Mouse (Mus musculus) embryonic stem cell, embryonic (primary cell): Measurements from ENCODE around the gene Gm10563.
"Not testable (repeated sequence)": the region's sequence is repeated elsewhere in the genome, so short reads cannot be mapped to it uniquely, and the experiment has no call there.

Experiments used
- CTCF ChIA-PET, 4 experiments: fragments of 300-600 bp in 2 of 4; fragments of 350-600 bp in 2 of 4; sonication (Branson Sonifier 250); formaldehyde crosslinking; loops; one replicate each; lab custom pipeline; 2022; ENCODE audit warnings: inconsistent platforms in 2 of 4; lab: Charles Lee
- POLR2A ChIA-PET, 4 experiments: fragments of 300-600 bp in 2 of 4; fragments of 350-600 bp in 2 of 4; sonication (Branson Sonifier 250); formaldehyde crosslinking; loops; one replicate each; lab custom pipeline; 2022; ENCODE audit warnings: antibody characterized with exemption in 4 of 4, inconsistent platforms in 1 of 4; lab: Charles Lee

The Gm10563 gene

DNA sequence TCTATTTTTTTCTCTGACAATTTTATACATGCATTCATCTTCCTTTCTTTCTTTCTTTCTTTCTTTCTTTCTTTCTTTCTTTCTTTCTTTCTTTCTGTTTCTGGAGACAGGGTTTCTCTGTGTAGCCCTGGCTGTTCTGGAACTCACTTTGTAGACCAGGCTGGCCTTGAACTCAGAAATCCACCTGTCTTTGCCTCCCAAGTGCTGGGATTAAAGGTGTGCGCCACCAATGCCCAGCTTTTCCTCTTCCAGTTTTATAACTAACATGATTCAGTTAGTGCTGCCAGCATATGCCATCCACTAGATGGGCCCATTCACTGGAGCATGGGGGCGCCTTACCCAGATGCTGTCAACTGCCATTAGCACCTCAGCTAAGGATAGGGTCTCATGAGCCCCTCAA is at the start of gene Gm10563:
Gene Gm10563 (minus strand): TSS at position 101 of the 400 bp plus-strand sequence.
- ChIA-PET CTCF (interaction anchor here in 3 of 4 experiments (0.8 to 1.5 kb wide), 4 partner anchors 24 to 164 kb away, joined by 3 to 4 read pairs (median 4); no protein-coding TSS in a partner anchor), POLR2A (interaction anchor here in 3 of 4 experiments (0.7 to 2.2 kb wide), 13 partner anchors 9 to 116 kb away, joined by 3 to 8 read pairs (median 3); partner anchors contain the start of genes Atad3a (in 1 of the 3), Cdk11b (in 1 of the 3), Mib2 (in 1 of the 3) and Ssu72 (in 1 of the 3))

DNA sequence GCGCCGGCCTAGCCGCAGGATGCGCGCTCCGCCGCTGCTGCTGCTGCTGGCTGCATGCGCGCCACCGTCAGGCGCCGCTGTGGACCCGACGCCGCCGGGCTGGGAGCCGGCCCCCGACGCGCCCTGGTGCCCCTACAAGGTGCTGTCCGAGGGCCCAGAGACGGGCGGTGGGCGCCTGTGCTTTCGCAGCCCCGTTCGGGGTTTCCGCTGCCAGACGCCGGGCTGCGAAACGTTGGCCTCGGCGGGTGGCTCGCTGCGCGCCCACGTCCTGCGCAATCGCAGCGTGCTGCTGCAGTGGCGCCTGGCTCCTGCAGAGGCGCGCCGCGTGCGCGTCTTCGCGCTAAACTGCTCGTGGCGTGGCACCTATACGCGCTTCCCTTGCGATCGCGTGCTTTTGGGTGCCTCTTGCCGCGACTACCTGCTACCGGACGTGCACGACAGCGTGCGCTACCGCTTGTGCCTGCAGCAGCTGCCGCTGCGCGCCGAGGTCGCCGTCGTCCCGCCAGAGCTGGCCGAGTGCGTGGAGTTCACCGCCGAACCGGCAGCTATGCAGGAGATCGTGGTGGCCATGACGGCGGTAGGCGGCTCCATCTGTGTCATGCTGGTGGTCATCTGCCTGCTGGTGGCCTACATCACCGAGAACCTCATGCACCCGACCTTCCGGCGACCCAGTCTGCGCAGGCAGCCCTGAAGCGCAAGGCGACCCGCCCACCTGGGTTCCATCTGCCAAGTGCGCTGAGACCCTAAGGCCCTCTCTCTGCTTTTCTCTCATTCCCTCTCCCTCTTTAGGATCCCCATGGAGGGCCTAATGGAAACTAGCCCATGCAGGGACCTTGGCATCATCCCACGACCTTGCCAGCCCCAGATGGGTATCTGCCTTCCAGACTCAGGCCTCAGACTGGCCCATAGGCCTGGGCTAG is 49.5 kb upstream of the Gm10563 start:
- ChIA-PET POLR2A (interaction anchor here (0.6 to 9.6 kb wide), 18 partner anchors 10 to 63 kb away, joined by 3 to 121 read pairs (median 11); partner anchors contain the start of genes Mib2 (in 3 of the 4), Ssu72 (in 3 of the 4) and Mmp23 (in 2 of the 4)), CTCF (interaction anchor here in 1 of 4 experiments (0.7 kb wide), 1 partner anchor 25 kb away, joined by 4 read pairs; the partner anchor contains the start of gene Mib2)

DNA sequence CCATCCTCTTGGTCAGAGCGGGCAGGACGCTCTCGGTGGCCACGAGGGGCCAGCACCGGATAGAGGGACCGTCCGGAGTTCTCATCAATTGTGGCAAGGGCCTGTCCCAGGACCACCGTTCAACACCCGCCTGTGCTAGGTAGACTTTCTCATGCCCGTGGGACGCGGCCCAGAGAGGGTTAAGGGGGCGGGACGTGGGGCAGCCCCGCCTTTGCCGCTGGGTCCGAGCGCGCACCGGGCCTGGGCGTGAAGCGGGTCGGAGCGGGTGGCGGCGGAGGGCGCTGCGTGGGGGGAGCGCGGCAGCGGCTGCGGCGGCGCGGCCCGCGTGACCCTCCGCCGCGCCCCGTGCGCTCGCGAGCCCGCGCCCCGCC is 48.9 kb upstream of the Gm10563 start, which contains the start of gene Fndc10:
Gene Fndc10 (plus strand): TSS at position 232 of the 371 bp plus-strand sequence.
- POLR2A ChIA-PET, result interaction anchor here in 3 of 4 experiments (1.0 to 5.6 kb wide), 6 partner anchors 11 to 41 kb away, joined by 4 to 59 read pairs (median 39); partner anchors contain the start of genes Mib2 (in 3 of the 3), Mmp23 (in 1 of the 3) and Ssu72 (in 1 of the 3)
- CTCF ChIA-PET, result no interaction called here

DNA sequence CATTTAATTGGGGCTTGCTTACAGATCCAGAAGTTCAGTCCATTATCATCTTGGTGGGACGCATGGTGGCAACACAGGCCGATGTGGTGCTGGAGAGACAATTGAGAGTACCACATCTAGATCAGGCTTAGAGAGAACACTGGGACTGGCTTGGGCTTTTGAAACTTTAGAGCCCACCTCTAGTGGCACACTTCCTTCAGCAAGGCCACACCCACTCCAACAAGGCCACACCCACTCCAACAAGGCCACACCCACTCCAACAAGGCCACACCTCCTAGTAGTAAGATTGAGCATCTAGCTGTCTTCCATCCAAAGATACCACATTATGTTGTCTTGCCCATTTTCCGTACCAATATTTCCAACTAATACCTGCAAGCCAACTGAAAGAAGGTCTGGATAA is 47.2 kb upstream of the Gm10563 start:
- CTCF ChIA-PET, result interaction anchor here in 1 of 4 experiments (0.8 kb wide), 1 partner anchor 29 kb away, joined by 3 read pairs; no protein-coding TSS in a partner anchor
- POLR2A ChIA-PET, result interaction anchor here in 2 of 4 experiments (0.7 to 4.5 kb wide), 8 partner anchors 9 to 39 kb away, joined by 3 to 43 read pairs (median 4); partner anchors contain the start of genes Mib2 (in 2 of the 2) and Ssu72 (in 1 of the 2)

DNA sequence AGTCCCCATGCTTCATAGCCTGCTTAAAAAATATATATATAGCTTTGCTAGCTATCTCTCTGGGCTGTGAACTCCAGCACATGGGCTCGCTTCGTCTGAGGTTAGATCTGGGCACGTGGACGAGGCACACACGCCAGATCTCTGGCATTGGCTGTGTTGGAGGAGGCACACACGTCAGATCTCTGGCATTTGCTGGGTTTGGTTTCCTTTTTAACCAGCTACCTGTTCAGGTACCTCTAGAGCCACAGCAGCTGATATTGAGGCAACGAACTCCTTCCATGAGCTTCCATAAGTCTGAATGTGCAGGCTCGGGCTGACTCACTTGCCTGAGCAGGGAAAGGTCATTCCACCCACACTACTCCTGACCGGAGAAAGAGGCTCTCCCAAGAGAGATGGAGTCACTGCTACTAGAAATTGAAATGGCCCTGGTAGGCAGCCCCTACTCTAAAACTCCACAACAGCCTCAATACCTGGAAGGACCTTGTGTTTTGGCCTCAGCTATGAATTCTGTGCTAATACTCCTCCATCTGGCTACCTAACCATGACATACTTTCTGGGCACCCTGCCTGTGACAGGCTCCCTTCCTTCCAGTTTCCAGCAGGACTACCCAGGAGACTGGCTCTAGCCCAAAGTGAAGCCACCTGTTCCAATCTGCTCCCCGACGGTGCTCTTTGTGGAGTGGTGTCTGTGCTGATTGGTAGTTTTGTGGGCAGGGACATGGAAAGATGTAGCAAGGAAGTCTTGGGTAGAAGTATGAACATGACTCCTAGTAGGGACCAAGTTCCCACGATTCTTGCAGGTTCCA is 45.6 kb upstream of the Gm10563 start:
- ChIA-PET CTCF (no interaction called here), POLR2A (interaction anchor here (0.6 to 4.5 kb wide), 10 partner anchors 11 to 1026 kb away, joined by 3 to 43 read pairs (median 4); partner anchors contain the start of genes Mib2 (in 2 of the 4) and Ssu72 (in 1 of the 4))

DNA sequence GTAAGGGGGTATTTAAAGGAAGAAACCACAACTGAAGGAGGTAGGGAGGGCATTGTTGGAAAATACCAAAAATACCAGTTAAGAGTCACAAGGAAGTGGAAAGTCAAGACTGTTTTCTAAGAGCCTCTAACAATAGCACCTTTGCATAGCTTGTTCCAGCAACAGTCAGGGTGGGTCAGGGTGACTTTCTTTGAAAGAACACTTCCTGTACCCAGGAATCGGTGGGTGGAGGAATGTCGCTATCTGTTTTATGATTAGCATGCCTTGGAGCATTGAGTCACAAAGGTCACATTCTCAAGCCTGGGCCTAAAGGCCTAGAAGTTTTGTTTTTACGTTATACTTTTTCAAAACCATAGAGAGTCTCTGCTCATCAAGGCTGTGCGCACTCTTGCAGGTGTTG is 42.6 kb upstream of the Gm10563 start:
- ChIA-PET CTCF (interaction anchor here in 1 of 4 experiments (1.7 kb wide), 1 partner anchor 17 kb away, joined by 7 read pairs; no protein-coding TSS in a partner anchor), POLR2A (interaction anchor here in 3 of 4 experiments (1.4 to 2.9 kb wide), 5 partner anchors 9 to 18 kb away, joined by 5 to 34 read pairs (median 19); partner anchors contain the start of gene Mib2 (in 2 of the 3))

DNA sequence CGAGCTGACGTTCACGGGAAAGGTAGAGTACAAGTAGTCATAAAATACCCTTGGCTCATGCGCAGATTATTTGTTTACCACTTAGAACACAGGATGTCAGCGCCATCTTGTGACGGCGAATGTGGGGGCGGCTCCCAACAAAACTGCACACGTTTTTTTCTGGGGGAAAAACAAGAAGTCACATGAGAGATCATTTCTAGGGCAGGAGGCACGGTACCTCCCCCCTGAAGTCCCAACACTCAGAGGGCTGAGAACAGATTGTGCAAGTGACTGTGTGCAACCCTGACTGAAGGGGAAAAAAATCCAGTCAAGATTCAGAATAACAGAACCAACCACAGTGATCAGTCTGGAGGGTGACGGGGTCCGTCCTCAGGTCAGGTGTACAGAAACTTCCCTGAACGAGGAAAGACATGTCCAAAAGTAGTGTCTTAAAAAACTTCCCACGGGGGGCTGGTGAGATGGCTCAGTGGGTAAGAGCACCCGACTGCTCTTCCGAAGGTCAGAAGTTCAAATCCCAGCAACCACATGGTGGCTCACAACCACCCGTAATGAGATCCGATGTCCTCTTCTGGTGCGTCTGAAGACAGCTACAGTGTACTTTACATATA is 38.6 kb upstream of the Gm10563 start:
- CTCF ChIA-PET, result not testable (repeated sequence)
- POLR2A ChIA-PET, result interaction anchor here in 2 of 4 experiments (0.6 to 1.0 kb wide), 5 partner anchors 10 to 20 kb away, joined by 3 to 4 read pairs (median 3); no protein-coding TSS in a partner anchor

DNA sequence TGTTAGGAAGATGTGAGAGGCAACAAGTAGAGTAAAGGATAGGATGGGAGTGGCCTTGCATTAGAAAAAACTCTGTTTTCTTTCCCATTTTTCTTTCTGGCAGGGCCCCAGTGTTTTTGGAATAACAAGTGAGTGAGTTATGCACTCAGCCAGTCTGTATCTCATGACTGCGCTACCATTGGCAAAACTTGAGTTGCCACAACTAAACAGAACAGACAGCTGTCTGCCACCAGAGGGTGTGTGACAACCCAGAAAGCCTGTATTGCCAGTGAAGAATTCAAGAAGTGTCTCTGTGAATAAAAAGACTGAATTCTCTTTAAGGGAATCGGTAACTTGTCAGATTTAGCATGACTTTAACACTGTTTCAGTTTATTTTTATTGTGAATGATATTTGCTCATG is 30.8 kb upstream of the Gm10563 start:
- CTCF ChIA-PET, result no interaction called here

DNA sequence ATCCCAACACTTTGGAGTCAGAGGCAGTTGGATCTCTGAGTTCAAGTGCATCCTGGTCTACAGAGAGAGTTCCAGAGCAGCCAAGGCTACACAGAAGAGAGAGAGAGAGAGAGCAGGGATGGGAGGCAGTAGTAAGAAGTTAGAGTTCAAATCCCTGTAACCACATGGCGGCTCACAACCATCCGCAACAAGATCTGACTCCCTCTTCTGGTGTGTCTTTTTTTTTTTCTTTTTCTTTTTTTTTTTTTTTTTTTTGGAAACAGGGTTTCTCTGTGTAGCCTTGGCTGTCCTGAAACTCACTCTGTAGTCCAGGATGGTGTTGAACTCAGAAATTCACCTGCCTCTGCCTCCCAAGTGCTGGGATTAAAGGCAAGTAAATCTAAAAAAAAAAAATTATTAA is 26.9 kb upstream of the Gm10563 start:
- ChIA-PET POLR2A (interaction anchor here in 1 of 4 experiments (0.8 to 1.5 kb wide), 2 partner anchors 10 to 24 kb away, joined by 3 to 10 read pairs; no protein-coding TSS in a partner anchor), CTCF (no interaction called here)

More for the DNA sequence above, 30.8 kb upstream of the Gm10563 start:
- POLR2A ChIA-PET, result interaction anchor here in 2 of 4 experiments (0.9 to 3.5 kb wide), 4 partner anchors 10 to 21 kb away, joined by 3 to 14 read pairs (median 4); no protein-coding TSS in a partner anchor

DNA sequence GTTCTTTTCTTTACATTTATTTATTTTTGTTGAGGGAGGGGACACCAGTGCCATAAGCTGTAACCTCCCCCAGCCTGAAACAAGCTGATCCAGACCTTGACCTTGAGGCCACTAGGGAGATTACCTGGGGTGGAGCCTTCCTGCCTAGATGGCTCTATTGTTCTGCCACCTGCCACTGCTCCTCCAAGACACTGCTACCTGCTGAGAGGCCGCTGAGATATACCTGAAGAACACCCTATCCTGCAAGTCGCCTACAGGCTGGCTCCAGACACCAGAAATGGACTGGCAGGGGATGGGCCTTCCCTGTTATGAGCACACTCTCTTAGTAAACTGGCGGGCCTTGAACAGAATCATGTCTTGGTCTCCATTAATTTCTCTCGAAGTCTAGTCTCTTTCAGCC is 25.0 kb upstream of the Gm10563 start:
- ChIA-PET POLR2A (interaction anchor here (0.6 to 4.3 kb wide), 38 partner anchors 11 to 189 kb away, joined by 3 to 121 read pairs (median 8); partner anchors contain the start of genes Ssu72 (in 3 of the 4), Fndc10 (in 2 of the 4), Mmp23 (in 2 of the 4) and Slc35e2 (in 2 of the 4)), CTCF (interaction anchor here in 2 of 4 experiments (0.6 to 1.5 kb wide), 5 partner anchors 16 to 30 kb away, joined by 3 to 7 read pairs (median 5); no protein-coding TSS in a partner anchor)

DNA sequence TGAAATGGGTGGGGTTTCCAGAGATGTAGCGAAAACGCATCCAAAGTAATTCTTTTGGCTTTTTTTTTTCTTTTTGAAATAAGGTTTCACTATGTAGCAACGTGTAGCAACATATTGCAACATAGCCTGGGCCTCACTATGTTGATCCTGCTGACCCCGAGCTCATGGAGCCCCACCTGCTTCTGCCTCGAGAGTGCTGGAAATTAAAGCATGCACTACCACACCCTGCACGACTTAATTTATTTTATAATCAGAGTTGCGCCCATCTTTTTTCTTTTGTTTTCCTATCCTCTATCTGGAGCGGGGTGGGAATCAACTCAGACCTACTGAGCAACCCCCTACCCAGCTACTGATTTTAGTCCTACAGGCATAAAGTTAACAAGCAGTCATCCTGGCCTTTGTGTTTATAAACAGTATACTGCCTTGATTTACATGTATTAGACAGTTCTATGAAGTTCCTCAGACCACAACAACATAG is 24.4 kb upstream of the Gm10563 start:
- CTCF ChIA-PET, result interaction anchor here in 3 of 4 experiments (0.6 to 1.7 kb wide), 14 partner anchors 15 to 189 kb away, joined by 3 to 7 read pairs (median 4); partner anchors contain the start of gene Gm10563 (in 1 of the 3)
- POLR2A ChIA-PET, result interaction anchor here (0.5 to 4.3 kb wide), 79 partner anchors 10 to 603 kb away, joined by 3 to 121 read pairs (median 5); partner anchors contain the start of genes Slc35e2 (in 3 of the 4), Ssu72 (in 3 of the 4), Atad3a (in 2 of the 4) and Fndc10 (in 2 of the 4)

DNA sequence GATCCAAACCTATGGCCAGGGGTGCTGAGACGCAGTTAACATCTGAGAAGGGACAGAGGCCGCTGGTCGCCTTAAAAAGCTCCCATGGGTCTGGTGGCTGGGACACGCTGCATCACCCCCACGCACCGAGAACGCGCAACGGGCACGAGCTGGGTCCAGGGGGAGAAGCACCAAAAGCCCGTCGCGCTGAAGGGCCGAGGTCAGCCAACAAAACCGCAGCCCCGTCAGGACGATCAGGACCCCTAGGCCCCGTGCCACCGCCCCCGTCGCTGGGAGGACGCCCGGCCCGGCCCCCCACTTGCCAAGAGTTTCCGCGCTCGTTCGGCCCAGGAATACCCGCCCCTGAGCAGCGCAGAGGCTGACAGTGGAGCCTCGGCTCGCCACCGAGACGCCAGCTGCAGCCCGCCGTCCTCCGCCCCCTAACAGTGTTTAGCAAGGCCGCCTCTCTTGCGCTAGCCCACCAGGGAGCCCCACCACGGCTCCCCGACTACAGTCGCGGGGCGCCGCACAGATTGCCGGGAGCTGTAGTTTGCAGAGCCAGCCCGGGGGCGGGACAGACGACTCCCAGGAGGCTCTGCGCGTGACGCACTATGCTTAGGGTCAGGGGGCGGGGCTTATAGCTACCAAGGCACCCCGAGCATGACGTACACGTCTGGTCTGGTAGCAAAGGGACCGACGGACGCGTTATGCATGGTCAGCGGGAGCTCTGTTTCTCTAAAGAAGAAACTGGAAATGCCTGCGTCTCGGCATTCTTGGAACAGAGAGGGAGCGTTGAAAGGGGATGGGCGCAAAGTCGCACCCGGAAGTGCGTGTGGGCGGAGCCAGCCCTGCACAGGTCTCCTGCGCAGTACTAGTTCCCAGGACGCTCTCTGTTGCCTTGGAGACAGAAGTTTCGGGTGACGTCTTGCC is 23.7 kb upstream of the Gm10563 start, which contains the start of gene Mib2:
Gene Mib2 (minus strand): TSS at position 510 of the 909 bp plus-strand sequence.
- POLR2A ChIA-PET, result interaction anchor here (0.5 to 4.3 kb wide), 80 partner anchors 8 to 602 kb away, joined by 3 to 121 read pairs (median 4); partner anchors contain the start of genes Slc35e2 (in 3 of the 4), Ssu72 (in 3 of the 4), Atad3a (in 2 of the 4) and Fndc10 (in 2 of the 4)

DNA sequence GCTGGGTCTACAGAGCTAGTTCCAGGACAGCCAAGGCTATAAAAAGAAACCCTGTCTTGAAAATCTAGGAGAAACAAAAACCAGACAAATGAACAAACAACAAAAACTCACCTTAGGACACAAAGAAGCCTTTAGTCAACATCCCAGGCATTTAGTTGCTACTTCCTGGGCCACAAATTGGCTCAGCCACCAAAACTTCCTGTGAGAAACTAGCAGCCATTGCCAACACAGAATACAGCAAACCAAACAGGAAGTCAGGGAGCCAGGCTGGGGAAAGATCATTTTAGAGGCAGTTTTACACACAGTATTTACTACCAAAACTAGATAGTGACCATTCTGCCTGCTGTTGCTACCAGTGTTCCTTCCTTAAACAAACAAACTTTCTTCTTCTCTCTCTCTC is 21.7 kb upstream of the Gm10563 start:
- ChIA-PET POLR2A (interaction anchor here in 2 of 4 experiments (1.1 to 1.6 kb wide), 3 partner anchors 30 to 38 kb away, joined by 3 read pairs; partner anchors contain the start of gene Ssu72 (in 1 of the 2)), CTCF (no interaction called here)

More for the DNA sequence above, 23.7 kb upstream of the Gm10563 start, which contains the start of gene Mib2:
- CTCF ChIA-PET, result interaction anchor here (0.6 to 1.7 kb wide), 15 partner anchors 14 to 442 kb away, joined by 3 to 7 read pairs (median 4); partner anchors contain the start of gene Gm10563 (in 1 of the 4)

DNA sequence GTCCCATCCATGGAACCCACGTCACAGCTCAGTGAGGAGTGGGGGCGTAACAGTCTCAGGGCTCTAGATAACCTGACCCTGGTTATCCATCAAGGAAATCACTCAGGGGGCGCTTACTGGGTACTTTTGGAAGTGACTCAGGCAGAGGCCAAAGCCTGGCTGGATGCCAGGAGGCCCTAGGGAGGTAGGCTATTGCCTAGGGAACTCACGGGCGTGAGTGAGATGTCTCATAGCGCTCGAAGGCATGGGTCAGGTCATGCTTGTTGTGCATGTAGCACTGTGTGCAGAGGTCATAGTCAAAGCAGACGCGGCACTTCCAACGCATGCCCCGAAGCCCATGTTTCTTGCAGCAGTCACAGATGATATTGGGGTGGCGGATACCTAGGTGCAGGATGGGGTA is 15.4 kb upstream of the Gm10563 start:
- CTCF ChIA-PET, result no interaction called here
- POLR2A ChIA-PET, result interaction anchor here in 1 of 4 experiments (0.9 to 2.0 kb wide), 3 partner anchors 8 to 40 kb away, joined by 3 to 11 read pairs (median 4); partner anchors contain the start of gene Mib2

DNA sequence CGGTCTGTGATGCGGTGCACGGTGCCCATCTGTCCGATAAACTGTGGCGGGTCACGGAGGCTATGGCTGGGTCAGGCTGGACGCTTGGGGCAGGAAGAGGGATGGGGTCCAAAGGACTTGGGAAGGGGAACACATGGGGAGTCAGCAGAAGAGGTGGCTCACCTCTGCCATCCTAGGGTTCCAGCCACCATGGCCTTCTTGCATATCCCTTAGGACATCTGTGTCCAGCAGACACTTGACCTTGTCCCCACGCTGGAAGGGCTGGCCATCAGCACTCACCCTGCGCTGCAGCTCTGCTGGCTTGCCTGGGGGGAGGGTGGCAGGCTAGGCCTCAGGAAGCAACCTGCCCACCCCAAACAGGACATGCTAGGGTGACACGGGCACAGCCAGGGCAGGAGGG is 13.8 kb upstream of the Gm10563 start:
- POLR2A ChIA-PET, result interaction anchor here in 2 of 4 experiments (1.1 to 2.0 kb wide), 2 partner anchors 10 to 11 kb away, joined by 4 to 11 read pairs; partner anchors contain the start of gene Mib2 (in 2 of the 2)
- CTCF ChIA-PET, result no interaction called here
